Mouse (Mus musculus) erythroblast, adult 5-6 weeks (primary cell): ENCODE measurements around the gene Pcca. TPM values are rescaled to one million over a fixed set of nuclear protein-coding genes. Genes with fewer than 3 reads are reported as not detected.

Source experiments
- ATAC-seq: replicated peaks from 2 replicates; pipeline ENCODE4 v1.8.0; 2016; ENCODE audit warnings: moderate number of reproducible peaks, mild to moderate bottlenecking, moderate TSS enrichment, inconsistent platforms; ENCODE audit not compliant: poor library complexity, low FRiP score, severe bottlenecking
- total RNA-seq, 2 experiments: library from RNA; stranded (forward) in 1 of 2; stranded (reverse) in 1 of 2; fragments of 150-400 nt in 1 of 2; fragments of 200-764, 138-1000 nt in 1 of 2; gene quantifications; 2 replicates each; pipeline versions ENCODE4 v1.2.3 to v1.2.4; 2015 to 2017; ENCODE audit warnings: low replicate concordance in 2 of 2

Gene Pcca
- total RNA-seq, 2 experiments from 2014 or later, result 0.96 to 8.4 TPM

GRCm38 (mm10) chr14:122636601-122637000 lies 102.5 kb downstream of the Pcca start:
- ATAC-seq, result no peak

- no peak for ATAC-seq
Measured at GRCm38 (mm10) chr14:122637798-122638555, 103.9 kb downstream of the Pcca start.

- ATAC-seq, result no peak
Measured at GRCm38 (mm10) chr14:122639168-122639720, 105.1 kb downstream of the Pcca start.

- no peak for ATAC-seq
Measured at GRCm38 (mm10) chr14:122642432-122642831, 108.3 kb downstream of the Pcca start.

GRCm38 (mm10) chr14:122648214-122648613 lies 114.1 kb downstream of the Pcca start:
- no peak for ATAC-seq

- ATAC-seq, result no peak
Measured at GRCm38 (mm10) chr14:122649336-122649950, 115.3 kb downstream of the Pcca start.

- ATAC-seq, result no peak
Measured at GRCm38 (mm10) chr14:122651681-122652080, 117.6 kb downstream of the Pcca start.

GRCm38 (mm10) chr14:122675661-122676060 lies 141.5 kb downstream of the Pcca start:
- no peak for ATAC-seq

- ATAC-seq, result no peak
Measured at GRCm38 (mm10) chr14:122683645-122684044, 149.5 kb downstream of the Pcca start.

GRCm38 (mm10) chr14:122684250-122684649 lies 150.1 kb downstream of the Pcca start:
- ATAC-seq, result no peak

GRCm38 (mm10) chr14:122684811-122685210 lies 150.7 kb downstream of the Pcca start:
- ATAC-seq, result no peak

- ATAC-seq, result no peak
Measured at GRCm38 (mm10) chr14:122687398-122687797, 153.3 kb downstream of the Pcca start.

GRCm38 (mm10) chr14:122688378-122688777 lies 154.3 kb downstream of the Pcca start:
- no peak for ATAC-seq

GRCm38 (mm10) chr14:122689136-122689815 lies 155.2 kb downstream of the Pcca start:
- ATAC-seq, result no peak

GRCm38 (mm10) chr14:122691555-122691954 lies 157.4 kb downstream of the Pcca start:
- peak; percentile 76 for ATAC-seq

GRCm38 (mm10) chr14:122700333-122700732 lies 166.2 kb downstream of the Pcca start:
- ATAC-seq, result no peak

GRCm38 (mm10) chr14:122713793-122714192 lies 179.7 kb downstream of the Pcca start:
- no peak for ATAC-seq

- no peak for ATAC-seq
Measured at GRCm38 (mm10) chr14:122714911-122715310, 180.8 kb downstream of the Pcca start.

GRCm38 (mm10) chr14:122716057-122716456 lies 181.9 kb downstream of the Pcca start:
- ATAC-seq, result no peak

- ATAC-seq, result no peak
Measured at GRCm38 (mm10) chr14:122719496-122720080, 185.5 kb downstream of the Pcca start.
